Mouse (Mus musculus): ENCODE measurements around the gene Cnot3. TPM values are rescaled to one million over a fixed set of nuclear protein-coding genes. Genes with fewer than 3 reads are reported as not detected.

Gene Cnot3
- polyA plus RNA-seq, 1 experiment from 2014 or later = 38.9 TPM

GRCm38 (mm10) chr7:3614021-3614420, 31.0 kb upstream of the Cnot3 start:
- H3K4me2 ChIP-seq (ENCODE audit: low read length) = no peak overlapping the region
- no peaks in the 10 kb centered on the region for H3K27me3 ChIP-seq (ENCODE audit: control insufficient read depth, insufficient read depth, low read depth, low read length)
- 82% methylated on average over 3 of the region's 3 CpGs for WGBS
- ATAC-seq = no peak
- no peaks in the 10 kb centered on the region for H3K9me3 ChIP-seq (replicated peaks; ENCODE audit: control insufficient read depth, low read length, poor library complexity, severe bottlenecking)
- H3K36me3 ChIP-seq (ENCODE audit: control insufficient read depth, insufficient read depth, low read length) = no peaks in the 10 kb centered on the region
- no peak overlapping the region for H3K27ac ChIP-seq (ENCODE audit: low read length)
- no peak overlapping the region for H3K9ac ChIP-seq (ENCODE audit: low read depth, low read length)
- H3K4me1 ChIP-seq (ENCODE audit: control insufficient read depth, insufficient read depth, low read length) = peaks cover 11% of the 10 kb centered on the region
- H3K4me3 ChIP-seq (ENCODE audit: low read depth, low read length) = no peak overlapping the region

- no peak within 1 kb of the TSS for H3K9ac ChIP-seq (ENCODE audit: low read depth, low read length)
- H3K4me2 ChIP-seq (ENCODE audit: low read length) = peak within 1 kb of the TSS; percentile 69
- peaks cover 7% of the 10 kb centered on the region for H3K36me3 ChIP-seq (ENCODE audit: control insufficient read depth, insufficient read depth, low read length)
- WGBS = 80% methylated on average over 4 of the region's 4 CpGs
- no peak for ATAC-seq
- no peaks in the 10 kb centered on the region for H3K27me3 ChIP-seq (ENCODE audit: control insufficient read depth, insufficient read depth, low read depth, low read length)
- peaks cover 11% of the 10 kb centered on the region for H3K4me1 ChIP-seq (ENCODE audit: control insufficient read depth, insufficient read depth, low read length)
- H3K4me3 ChIP-seq (ENCODE audit: low read depth, low read length) = peak within 1 kb of the TSS; percentile 82
- H3K27ac ChIP-seq (ENCODE audit: low read length) = peak within 1 kb of the TSS; percentile 37; the same call in 1 of the 2 replicates
- H3K9me3 ChIP-seq (replicated peaks; ENCODE audit: control insufficient read depth, low read length, poor library complexity, severe bottlenecking) = no peaks in the 10 kb centered on the region
These were observed 29.0 kb upstream of the Cnot3 start, which contains the start of gene Oscar for GRCm38 (mm10) chr7:3616057-3616388. Oscar (minus strand) TSS chr7:3616157.

GRCm38 (mm10) chr7:3616389-3617241, 28.5 kb upstream of the Cnot3 start:
- Histone ChIP-seq H3K4me1 (ENCODE audit: control insufficient read depth, insufficient read depth, low read length) (peaks cover 11% of the 10 kb centered on the region), H3K9ac (ENCODE audit: low read depth, low read length) (no peak overlapping the region), H3K4me3 (ENCODE audit: low read depth, low read length) (peak overlapping the region; percentile 82), H3K9me3 (replicated peaks; ENCODE audit: control insufficient read depth, low read length, poor library complexity, severe bottlenecking) (no peaks in the 10 kb centered on the region), H3K27ac (ENCODE audit: low read length) (peak overlapping the region; percentile 37; the same call in 1 of the 2 replicates), H3K27me3 (ENCODE audit: control insufficient read depth, insufficient read depth, low read depth, low read length) (no peaks in the 10 kb centered on the region), H3K36me3 (ENCODE audit: control insufficient read depth, insufficient read depth, low read length) (peaks cover 7% of the 10 kb centered on the region), H3K4me2 (ENCODE audit: low read length) (peak overlapping the region; percentile 69)
- ATAC-seq = peak; percentile 53
- 43% methylated on average over 6 of the region's 6 CpGs for WGBS

- H3K27ac ChIP-seq (ENCODE audit: low read length) = peak within 1 kb of the TSS; percentile 80
- ATAC-seq = peak; percentile 96
- H3K9ac ChIP-seq (ENCODE audit: low read depth, low read length) = peak within 1 kb of the TSS; percentile 83
- H3K4me2 ChIP-seq (ENCODE audit: low read length) = peak within 1 kb of the TSS; percentile 69
- H3K9me3 ChIP-seq (replicated peaks; ENCODE audit: control insufficient read depth, low read length, poor library complexity, severe bottlenecking) = no peaks in the 10 kb centered on the region
- H3K4me1 ChIP-seq (ENCODE audit: control insufficient read depth, insufficient read depth, low read length) = peaks cover 11% of the 10 kb centered on the region
- H3K4me3 ChIP-seq (ENCODE audit: low read depth, low read length) = peak within 1 kb of the TSS; percentile 82
- WGBS = 1% methylated on average over 30 of the region's 32 CpGs
- no peaks in the 10 kb centered on the region for H3K27me3 ChIP-seq (ENCODE audit: control insufficient read depth, insufficient read depth, low read depth, low read length)
- peaks cover 12% of the 10 kb centered on the region for H3K36me3 ChIP-seq (ENCODE audit: control insufficient read depth, insufficient read depth, low read length)
These were observed 27.6 kb upstream of the Cnot3 start, which contains the start of gene Ndufa3 for GRCm38 (mm10) chr7:3617242-3617995. Ndufa3 (plus strand) TSS chr7:3617373.

GRCm38 (mm10) chr7:3629030-3629429, 16.0 kb upstream of the Cnot3 start:
- WGBS = 35% methylated on average over 4 of the region's 4 CpGs
- H3K27me3 ChIP-seq (ENCODE audit: control insufficient read depth, insufficient read depth, low read depth, low read length) = no peaks in the 10 kb centered on the region
- H3K4me1 ChIP-seq (ENCODE audit: control insufficient read depth, insufficient read depth, low read length) = peaks cover 23% of the 10 kb centered on the region
- H3K9me3 ChIP-seq (replicated peaks; ENCODE audit: control insufficient read depth, low read length, poor library complexity, severe bottlenecking) = no peaks in the 10 kb centered on the region
- peak overlapping the region; percentile 81; the same call in 1 of the 2 replicates for H3K27ac ChIP-seq (ENCODE audit: low read length)
- H3K4me3 ChIP-seq (ENCODE audit: low read depth, low read length) = peak overlapping the region; percentile 50
- peak; percentile 64 for ATAC-seq
- H3K9ac ChIP-seq (ENCODE audit: low read depth, low read length) = peak overlapping the region; percentile 70
- peak overlapping the region; percentile 83 for H3K4me2 ChIP-seq (ENCODE audit: low read length)
- H3K36me3 ChIP-seq (ENCODE audit: control insufficient read depth, insufficient read depth, low read length) = peaks cover 7% of the 10 kb centered on the region

GRCm38 (mm10) chr7:3629543-3630477, 15.3 kb upstream of the Cnot3 start, which contains the start of the genes Tfpt and Prpf31:
Tfpt (minus strand) TSS chr7:3629929.
Prpf31 (plus strand) TSS chr7:3629985.
- H3K27me3 ChIP-seq (ENCODE audit: control insufficient read depth, insufficient read depth, low read depth, low read length) = no peaks in the 10 kb centered on the region
- peak; percentile 88 for ATAC-seq
- H3K36me3 ChIP-seq (ENCODE audit: control insufficient read depth, insufficient read depth, low read length) = peaks cover 7% of the 10 kb centered on the region
- H3K4me2 ChIP-seq (ENCODE audit: low read length) = peak within 1 kb of the TSS; percentile 87
- no peaks in the 10 kb centered on the region for H3K9me3 ChIP-seq (replicated peaks; ENCODE audit: control insufficient read depth, low read length, poor library complexity, severe bottlenecking)
- peak within 1 kb of the TSS; percentile 81 for H3K27ac ChIP-seq (ENCODE audit: low read length)
- peaks cover 23% of the 10 kb centered on the region for H3K4me1 ChIP-seq (ENCODE audit: control insufficient read depth, insufficient read depth, low read length)
- peak within 1 kb of the TSS; percentile 70 for H3K9ac ChIP-seq (ENCODE audit: low read depth, low read length)
- 1% methylated on average over 47 of the region's 47 CpGs for WGBS
- peak within 1 kb of the TSS; percentile 50 for H3K4me3 ChIP-seq (ENCODE audit: low read depth, low read length)

- peak overlapping the region; percentile 70 for H3K9ac ChIP-seq (ENCODE audit: low read depth, low read length)
- H3K4me3 ChIP-seq (ENCODE audit: low read depth, low read length) = peak overlapping the region; percentile 50
- WGBS = 58% methylated on average over 3 of the region's 3 CpGs
- H3K27ac ChIP-seq (ENCODE audit: low read length) = no peak overlapping the region
- peaks cover 23% of the 10 kb centered on the region for H3K4me1 ChIP-seq (ENCODE audit: control insufficient read depth, insufficient read depth, low read length)
- no peaks in the 10 kb centered on the region for H3K9me3 ChIP-seq (replicated peaks; ENCODE audit: control insufficient read depth, low read length, poor library complexity, severe bottlenecking)
- peak overlapping the region; percentile 87 for H3K4me2 ChIP-seq (ENCODE audit: low read length)
- no peaks in the 10 kb centered on the region for H3K27me3 ChIP-seq (ENCODE audit: control insufficient read depth, insufficient read depth, low read depth, low read length)
- peaks cover 5% of the 10 kb centered on the region for H3K36me3 ChIP-seq (ENCODE audit: control insufficient read depth, insufficient read depth, low read length)
- peak; percentile 1 for ATAC-seq
These were observed 14.6 kb upstream of the Cnot3 start for GRCm38 (mm10) chr7:3630478-3630815.

GRCm38 (mm10) chr7:3643412-3643811, 1.7 kb upstream of the Cnot3 start:
- no peak overlapping the region; the same call in 1 of the 2 replicates for H3K4me3 ChIP-seq (ENCODE audit: low read depth, low read length)
- H3K4me2 ChIP-seq (ENCODE audit: low read length) = no peak overlapping the region
- H3K27ac ChIP-seq (ENCODE audit: low read length) = no peak overlapping the region
- 76% methylated on average over 5 of the region's 5 CpGs for WGBS
- ATAC-seq = no peak
- H3K4me1 ChIP-seq (ENCODE audit: control insufficient read depth, insufficient read depth, low read length) = peaks cover 29% of the 10 kb centered on the region
- H3K9me3 ChIP-seq (replicated peaks; ENCODE audit: control insufficient read depth, low read length, poor library complexity, severe bottlenecking) = no peaks in the 10 kb centered on the region
- H3K36me3 ChIP-seq (ENCODE audit: control insufficient read depth, insufficient read depth, low read length) = peaks cover 16% of the 10 kb centered on the region
- H3K27me3 ChIP-seq (ENCODE audit: control insufficient read depth, insufficient read depth, low read depth, low read length) = no peaks in the 10 kb centered on the region
- no peak overlapping the region for H3K9ac ChIP-seq (ENCODE audit: low read depth, low read length)
